Mouse (Mus musculus): Measurements from ENCODE around the gene Btaf1.

DNA sequence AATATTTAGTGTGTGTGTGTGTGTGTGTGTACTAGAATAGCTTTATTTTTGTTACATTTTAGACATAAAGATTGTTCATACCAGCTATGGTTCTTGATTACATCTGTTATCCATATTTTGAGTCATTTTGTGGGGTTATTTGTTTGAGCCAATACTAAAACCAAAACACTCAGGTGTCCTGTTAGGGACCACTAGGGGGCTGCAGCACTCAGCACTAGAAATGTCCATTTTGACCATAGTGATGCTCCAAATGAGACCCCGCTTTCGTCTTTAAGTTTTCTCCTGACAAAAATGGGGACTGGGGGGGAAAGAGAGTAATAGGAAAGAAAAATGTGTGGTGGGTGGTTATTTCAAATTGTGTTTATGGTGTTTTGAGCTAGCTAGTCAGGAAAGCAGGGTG lies 39.6 kb upstream of the Btaf1 start:
- peak; percentile 26; the same call in 1 of the 2 replicates for TF ChIP-seq CTCF (IDR thresholded peaks at IDR 0.05; ENCODE audit: borderline replicate concordance, insufficient read depth, low read depth, low read length)
- TF ChIP-seq POLR2A (IDR thresholded peaks at IDR 0.05; ENCODE audit: borderline replicate concordance, insufficient read depth, low read length): no peak
